Mouse (Mus musculus) 3T3-L1 (cell line): ENCODE results near the gene Rxra.
A peak's percentile ranks its signal among the peaks of the same experiment; 100 is the strongest.

Experiments used
- DNase-seq: peaks from one replicate; pipeline ENCODE4 v3.0.0-alpha.2; 2015; ENCODE audit warnings: low read depth, low spot score

The Rxra gene

DNA sequence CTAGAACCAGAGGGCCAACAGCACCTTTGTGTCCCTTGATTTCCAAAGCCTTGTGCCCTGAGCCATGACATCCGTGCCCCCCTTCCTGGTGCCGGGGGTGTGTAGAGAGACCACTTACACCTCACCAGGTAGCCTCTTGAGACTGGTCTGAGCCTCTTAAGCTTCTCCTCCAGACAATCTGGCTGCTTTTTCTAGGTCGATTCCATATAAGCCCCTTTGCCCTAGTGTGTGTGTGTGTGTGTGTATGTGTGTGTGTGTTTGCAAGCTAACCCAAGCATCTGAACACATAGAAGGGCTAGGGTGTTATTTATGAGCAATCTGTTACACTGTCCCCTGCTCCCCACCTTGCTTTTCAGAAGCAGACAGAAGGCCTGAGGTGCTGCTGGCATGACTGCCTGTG, 62.2 kb downstream of the Rxra start:
- no peak for DNase-seq

DNA sequence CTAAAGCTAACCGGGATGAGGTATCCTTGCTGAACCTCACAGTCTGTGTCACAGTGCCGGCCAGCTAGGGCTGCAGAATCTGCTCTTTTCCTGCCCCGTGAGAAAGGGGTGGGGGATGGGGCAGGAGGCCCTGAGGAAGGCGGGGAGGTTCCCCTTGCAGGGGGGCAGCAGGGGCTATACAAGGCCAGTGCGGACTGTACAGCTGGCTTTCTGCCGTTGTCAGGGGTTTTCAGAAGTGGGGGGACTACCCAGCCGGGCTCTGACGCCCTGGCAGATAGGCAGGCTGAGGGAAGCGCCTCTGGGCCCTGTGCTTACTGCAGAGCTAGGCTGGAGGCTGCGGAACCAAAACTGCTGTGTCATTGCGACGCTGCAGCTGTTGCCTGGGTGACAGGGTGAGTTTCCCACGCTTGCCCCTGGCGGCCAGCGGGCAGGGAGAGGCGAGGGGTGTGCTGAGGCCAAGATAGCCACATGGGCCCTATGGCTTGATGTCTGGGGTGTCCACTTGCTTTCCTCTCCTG, 63.9 kb downstream of the Rxra start:
- DNase-seq = peak; percentile 88

DNA sequence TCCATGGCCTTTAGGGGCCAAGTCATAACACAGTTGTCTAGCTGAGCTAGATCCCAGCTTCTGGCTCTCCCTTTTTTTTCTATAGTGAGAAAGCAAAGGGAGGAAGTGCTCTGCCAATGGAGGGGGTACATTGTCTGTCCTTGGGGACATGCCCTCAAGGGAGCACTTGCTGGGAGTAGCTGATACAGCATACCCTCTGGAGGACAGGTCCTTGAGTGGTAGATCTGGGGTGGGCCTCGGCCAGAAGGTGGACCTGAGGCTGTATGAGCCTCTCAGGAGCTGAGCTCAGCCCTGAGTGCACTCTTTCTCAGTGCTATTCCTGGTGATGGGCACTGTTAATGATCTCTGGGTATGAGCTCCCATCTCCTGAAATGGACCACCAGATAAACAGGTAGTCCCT, 66.9 kb downstream of the Rxra start:
- no peak for DNase-seq

DNA sequence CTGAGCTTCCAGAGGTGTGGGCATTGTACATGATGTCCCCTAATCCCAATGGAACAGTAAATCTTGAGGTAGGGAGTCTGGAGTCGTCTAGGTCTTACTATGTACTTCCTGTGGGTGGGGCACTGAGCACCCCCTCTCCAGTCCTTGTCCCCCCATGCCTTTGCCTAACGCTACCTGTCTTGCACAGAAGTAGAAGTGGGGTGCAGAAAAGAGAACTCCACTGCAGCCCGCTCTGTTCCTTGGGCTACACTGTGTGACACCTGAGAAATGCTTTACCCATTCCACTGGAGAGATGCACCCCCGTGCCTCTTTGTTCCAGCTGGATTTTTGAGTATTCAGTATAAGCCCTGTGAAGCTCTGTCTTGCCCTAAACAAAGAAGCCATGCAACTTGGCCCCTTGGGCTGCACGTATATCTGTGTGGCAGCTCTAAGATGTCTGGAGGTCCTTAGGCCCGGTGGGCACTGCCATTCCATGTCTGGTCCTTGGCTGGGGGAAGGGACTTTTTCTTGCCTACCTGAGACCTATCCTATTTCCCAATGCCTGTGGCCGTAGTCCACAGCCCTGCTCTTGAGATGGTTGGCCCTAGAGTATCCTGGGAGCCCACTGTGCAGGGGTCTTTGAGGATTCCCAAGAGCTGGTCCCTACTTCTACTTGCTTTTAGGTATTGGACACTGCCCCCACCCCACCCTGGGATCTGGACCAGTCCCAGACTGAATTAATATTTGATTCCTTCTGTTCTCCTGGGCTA, 67.8 kb downstream of the Rxra start:
- no peak for DNase-seq

DNA sequence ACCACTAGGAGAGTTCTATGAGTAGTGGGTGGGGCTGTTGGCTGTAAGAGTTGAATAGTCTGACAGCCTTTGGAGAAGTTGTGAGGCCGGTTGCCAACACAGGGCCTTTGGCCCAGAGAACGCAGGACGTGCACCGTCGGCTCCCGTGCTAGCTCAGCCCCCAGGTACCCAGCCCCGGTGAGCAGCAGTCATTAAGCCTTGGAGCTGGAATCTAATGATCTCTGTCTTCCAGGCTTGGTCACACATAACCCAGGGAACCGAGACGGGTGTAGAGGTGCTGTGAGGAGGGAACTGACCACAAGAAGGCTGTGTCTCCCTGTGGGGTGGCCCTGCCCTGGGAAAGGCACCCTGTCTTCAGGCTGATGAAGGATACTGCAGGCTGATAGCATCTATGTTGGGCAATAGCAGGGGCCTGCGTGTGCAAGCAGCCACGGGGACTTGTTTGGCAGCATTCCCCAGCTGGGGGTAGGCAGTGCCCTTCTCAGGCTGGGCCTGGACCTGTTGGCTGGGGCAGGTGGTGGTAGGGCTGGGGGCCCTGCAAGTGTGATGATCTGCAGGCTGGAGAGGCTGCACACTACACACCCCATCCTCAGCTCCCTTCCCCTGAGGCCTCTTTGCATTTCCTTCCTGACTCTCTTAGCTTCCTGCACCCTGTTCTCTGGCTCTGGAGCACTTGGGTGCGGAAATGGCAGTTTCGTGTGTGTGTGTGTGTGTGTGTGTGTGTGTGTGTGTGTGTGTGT, 68.5 kb downstream of the Rxra start:
- no peak for DNase-seq

DNA sequence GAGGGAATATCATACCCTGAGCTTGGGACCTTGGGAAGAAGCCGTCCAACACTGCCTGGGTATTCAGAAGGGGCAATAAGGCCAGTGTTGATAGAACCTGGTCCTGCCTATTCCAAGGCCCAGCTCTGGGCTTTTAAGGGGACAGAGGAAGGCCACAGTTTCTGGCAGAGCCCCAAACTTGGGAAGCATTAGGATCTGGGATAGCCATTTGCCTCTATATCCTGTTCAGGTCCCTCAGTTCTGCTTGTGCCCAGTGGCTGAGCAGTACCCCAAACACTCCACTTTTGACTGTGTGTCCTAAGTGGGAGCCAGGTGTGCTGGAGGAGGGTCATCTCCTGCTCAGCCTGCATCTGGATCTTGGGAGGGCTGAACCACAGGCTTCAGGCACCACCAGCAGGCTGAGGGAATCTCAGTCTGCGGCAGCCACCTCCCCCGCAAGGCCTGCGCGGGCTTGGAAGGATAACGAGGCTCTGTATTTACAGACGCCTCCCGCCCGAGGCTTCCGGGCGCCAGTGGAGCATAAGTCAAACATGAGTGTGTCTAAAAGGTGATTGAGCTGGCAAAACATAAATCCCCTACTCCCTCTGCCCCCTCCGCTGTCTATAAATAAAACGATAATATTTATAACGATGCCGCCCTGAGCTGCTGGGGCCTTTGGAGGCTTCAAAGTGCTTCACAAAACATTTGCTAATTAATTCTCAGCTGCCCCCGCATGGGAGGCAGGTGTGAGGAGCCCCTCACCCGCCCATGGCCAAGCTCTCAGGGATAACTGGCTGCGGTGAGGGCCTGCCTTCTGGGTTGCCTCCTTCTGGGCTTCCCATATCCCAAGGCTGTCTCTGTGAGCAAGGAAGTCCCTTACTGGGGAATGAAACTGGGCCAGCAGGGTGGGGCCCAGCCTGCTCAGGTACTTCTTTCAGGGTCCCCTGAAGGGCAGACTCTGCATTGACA, 69.7 kb downstream of the Rxra start:
- DNase-seq = no peak

DNA sequence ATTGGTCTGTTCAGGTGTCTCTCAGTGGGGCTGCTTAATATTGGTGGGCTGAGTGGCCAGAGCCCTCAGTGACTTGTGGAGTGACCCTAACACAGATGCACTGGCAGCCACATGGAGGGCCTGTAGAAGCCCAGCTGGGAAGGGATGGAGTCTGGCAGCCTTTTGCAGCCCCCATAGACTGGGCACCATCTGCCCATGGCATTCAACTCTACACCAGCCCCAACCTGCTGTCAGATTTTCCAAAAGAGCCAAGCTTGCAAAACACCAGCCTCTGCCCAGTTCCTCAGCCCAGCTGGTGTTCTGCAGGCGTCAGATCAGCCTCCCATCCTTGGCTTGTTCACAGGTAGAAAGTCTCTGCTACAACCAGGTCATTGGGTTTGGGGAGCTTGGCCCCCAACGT, 70.6 kb downstream of the Rxra start:
- no peak for DNase-seq

DNA sequence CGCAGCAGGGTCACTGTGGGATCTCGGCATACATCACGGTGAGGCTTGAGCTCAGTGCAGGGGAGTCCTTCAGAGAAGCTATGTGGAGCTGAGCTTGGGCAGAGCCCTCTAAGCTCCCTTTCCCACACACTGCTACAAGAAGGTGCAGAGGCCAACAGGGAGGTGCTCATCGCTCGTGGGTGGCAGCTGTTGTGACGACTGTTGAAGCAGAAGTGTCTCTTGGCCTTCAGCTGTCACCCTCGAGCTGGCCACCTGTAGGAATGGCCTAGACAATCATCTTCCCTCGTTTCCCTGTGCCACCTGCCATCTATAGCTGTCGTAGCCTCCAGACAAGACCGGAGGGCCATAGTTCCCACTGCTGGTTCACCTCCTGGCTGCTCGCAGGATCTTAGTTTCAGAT, 72.7 kb downstream of the Rxra start:
- no peak for DNase-seq

DNA sequence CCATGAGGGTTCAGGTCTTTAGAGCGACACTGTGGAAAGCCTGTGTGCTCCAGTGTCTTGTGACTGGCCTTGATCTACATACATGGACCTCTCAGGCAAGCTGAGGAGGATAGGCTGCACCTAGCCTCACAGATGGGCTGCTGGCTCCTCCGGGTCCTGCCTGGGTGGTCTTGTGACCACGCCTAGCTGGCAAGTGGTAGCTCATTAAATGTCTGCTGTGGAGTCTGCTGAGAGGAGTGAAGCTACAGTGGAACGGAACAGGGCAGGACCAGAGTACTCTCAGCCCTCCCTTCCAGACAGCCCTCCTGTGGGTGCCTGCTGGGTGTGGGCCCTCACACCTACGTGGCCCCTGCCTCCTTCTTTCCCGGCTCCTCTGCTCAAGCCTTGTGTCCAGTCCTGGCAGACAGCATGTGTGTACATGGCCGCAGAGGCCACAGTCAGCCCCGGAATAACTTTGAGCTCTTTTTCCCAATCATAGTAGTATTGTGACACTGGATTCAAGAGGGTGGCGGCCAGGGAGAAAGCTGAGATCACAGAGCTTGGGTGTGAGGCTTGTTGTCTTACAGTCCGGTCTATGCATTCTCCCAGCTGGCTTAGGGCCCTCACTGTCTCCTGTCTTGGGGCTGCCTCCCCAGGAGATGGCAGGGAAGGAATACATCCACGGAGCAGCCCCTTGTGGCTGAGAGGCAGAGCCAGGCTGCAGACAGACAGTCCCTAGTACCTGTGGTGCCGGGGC, 74.3 kb downstream of the Rxra start:
- DNase-seq = no peak

DNA sequence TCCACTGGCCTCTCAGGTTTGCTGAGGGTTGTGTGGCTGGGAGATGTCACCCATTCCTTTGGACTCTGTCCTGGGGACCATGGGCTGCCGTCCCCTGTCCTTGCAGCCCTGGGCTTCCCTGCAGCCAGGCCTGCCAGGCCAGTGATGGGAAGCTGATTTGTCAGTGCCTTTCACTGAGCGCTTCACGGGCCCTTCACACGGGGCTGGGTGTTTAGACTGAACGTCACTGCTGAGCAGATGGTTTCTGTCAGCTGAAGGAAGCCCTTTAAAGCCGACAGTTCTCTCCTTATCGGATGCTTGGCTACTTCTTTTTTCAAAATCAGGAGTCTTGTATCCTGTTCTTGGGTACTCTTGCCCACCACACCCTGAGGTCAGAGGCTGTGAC, 74.9 kb downstream of the Rxra start:
- DNase-seq = no peak

DNA sequence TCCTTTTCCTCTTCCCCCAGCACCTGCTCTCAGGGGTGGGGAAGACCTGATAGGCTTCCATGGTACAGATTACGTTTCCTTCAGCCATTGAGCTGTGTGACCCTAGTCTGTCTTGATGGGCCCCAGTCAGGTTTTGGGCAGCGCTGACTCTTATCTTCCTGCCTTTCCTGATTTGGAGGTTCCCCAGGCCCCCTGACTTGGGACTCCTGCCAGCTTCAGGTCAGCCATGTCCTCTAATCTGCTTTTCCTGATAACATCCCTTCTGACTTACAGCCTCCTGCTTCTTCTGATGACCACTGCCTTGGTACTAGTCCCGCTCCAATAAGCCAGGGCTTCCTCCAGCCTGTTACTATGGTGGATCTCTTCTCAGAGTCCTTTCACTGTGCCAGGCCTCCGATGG, 75.6 kb downstream of the Rxra start:
- no peak for DNase-seq

DNA sequence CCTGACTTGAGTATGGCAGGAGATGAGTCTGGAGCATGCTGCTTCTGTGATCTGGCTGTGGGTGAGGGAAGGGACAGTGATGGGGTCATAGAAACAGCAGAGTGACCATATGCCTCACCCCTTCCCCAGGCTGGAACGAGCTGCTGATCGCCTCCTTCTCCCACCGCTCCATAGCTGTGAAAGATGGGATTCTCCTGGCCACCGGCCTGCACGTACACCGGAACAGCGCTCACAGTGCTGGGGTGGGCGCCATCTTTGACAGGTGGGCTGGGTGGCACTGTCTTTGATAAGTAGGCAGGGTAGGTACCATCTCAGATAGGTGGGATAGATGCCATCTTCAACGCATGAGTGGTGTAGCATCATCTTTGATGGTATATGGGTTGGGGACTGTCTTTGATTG, 77.9 kb downstream of the Rxra start:
- DNase-seq = no peak

DNA sequence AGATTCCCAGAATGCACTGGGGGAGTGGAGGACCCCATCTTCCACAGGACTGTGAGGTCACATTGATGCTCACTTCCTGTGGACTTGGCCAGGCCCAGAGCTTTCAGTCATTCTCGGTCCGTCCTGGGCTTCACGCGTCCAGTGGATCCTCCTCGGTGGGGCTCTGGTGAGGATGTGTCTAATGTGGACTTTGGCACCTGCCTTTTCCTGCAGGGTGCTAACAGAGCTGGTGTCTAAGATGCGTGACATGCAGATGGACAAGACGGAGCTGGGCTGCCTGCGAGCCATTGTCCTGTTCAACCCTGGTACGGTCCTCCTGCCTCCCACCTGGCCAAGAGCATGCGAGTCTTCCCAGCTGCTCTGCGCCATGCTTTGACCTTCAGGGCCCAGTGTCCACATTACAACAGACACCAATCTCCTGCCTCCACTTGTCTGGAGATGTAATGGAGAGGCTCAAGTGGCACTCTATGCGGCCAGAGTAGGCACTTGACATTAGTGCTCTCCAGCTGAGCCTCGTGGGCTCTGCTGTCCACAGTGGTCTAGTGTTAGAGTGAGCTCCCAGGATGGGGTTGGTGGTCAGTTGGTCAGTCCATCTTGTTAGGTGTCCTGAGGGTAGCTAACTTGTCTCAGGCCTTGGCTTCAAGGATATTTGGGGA, 79.9 kb downstream of the Rxra start:
- DNase-seq = no peak

DNA sequence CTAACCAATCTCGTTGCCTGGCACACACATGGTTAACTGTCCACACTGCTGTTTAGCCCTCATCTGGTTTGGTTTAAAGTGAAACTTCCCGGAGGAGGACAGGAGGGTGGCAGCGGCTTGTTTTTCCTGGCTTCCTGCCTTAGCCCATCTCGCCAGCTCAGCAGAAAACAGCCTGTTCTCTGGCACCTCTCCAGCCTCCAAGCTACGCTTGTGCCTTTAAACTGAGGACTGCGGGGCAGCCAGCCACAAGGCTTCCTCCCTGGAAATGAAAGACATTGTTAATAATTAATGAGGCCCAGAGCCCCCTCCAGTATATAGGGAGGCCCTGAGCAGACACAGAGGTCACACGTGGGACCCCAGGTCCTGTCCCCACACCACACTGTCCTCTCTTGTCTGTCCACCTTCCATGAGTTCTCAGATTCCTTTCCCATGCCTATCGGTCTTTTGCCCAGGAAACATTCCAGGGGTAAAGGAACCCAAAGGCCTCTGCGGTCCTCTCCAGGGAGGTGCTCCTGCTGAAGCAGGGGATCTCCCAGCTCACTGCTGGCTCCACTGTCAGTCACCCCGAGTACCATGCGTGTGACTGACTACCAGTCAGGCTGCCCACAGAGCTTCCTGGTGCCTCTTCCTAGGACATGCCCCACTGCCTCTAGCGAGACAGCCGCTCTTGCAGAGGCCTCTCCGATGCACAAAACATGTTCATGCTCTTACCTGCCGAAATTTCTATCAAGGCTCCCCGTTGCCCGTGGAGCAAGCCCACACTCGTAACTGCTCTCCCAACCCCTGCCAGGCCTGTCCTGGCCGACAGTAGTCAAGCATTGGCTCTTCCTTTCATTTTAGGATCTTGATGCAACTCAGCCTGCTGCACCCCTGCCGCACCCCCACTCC, 82.4 kb downstream of the Rxra start:
- peak; percentile 98 for DNase-seq

DNA sequence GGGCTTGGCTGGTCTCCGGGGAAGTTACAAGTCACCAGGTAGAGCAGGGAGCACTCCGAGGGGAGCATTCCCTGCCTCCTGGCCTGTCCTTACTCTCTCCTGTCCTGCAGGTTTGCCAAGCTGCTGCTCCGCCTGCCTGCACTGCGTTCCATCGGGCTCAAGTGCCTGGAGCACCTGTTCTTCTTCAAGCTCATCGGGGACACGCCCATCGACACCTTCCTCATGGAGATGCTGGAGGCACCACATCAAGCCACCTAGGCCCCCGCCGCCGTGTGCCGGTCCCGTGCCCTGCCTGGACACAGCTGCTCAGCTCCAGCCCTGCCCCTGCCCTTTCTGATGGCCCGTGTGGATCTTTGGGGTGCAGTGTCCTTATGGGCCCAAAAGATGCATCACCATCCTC, 83.2 kb downstream of the Rxra start:
- DNase-seq = no peak

DNA sequence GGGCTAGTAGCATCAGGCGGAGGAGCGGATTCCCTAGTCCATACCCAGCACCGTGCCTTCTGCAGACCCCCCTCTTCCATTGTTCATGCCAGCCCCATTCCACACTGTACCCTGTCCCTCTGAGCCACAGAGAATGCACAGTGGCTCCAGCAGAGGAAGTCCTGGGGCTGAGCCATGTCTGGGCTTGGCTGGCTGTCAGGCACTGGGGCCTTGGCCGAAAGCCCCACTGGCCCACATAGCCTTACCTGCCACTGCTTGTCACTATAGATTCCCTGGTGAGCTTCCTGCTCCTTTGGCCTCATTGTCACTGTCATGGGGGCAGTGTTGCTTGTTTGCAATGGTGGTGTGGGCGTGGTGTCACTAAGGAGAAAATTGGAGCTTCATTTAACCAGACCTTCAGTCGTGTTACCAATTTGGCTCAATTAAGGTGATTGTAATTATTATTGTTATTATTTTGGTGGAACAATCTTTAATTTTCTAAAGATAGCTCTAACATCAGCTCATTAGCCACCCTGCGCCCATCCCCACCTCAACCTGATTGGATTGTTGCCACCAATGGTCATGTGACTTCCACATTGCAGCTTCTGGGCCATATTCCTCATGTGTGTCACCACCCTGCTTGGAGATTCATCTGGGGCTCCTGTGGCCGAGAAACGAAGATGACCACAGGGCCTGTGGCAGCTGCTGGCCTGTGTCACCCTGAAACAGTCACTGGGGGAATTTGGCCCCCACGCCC, 85.2 kb downstream of the Rxra start:
- no peak for DNase-seq

DNA sequence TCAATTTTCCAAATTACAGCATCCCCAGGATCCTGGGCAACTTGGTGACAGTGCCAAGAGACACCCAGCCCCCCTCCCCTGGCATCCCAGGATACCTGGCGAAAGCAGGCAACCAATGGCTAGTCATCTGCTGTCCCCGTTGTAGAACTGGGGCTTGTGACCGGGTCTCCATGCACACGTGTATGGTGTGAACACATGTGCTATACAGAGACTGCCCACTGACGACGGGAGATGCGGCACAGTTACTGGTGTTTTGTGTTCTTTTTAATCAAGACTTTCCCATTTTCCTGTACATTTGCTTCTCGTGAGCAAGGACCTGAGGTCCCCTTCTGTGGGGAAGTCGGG, 85.7 kb downstream of the Rxra start:
- no peak for DNase-seq

DNA sequence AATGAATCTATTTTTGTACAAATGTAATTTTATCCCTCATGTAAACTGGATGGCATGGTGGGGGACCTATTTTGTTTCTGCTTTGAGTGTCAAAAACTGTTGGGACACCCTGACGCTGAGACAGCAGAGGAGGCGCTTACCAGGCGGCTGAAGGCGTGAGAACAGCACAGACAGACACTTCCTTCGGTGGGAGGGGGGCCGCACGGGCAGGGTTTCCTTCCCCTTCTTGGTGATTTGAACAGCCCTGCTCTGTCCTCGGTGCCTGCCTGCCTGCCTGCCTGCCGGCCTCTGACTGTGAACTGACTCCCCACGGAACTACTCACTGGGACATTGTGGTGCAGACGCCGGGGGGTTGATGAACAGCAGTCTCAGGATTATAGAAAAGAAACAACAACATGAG, 86.3 kb downstream of the Rxra start:
- no peak for DNase-seq
